Mouse (Mus musculus) heart, embryonic 15.5 days (tissue): ENCODE measurements around the gene Zfp667. TPM values are rescaled to one million over a fixed set of nuclear protein-coding genes. Genes with fewer than 3 reads are reported as not detected.
A peak's percentile ranks its signal among the peaks of the same experiment; 100 is the strongest.

Experiments used
- ATAC-seq: fragments of 200-750 bp; cut with Nextera tagmentation; replicated peaks from 2 replicates; pipeline ENCODE4 v1.8.0; 2017; ENCODE audit warnings: low read depth, moderate TSS enrichment; ENCODE audit not compliant: insufficient number of reproducible peaks, insufficient read depth, low FRiP score
- H3K27ac ChIP-seq: fragments of 300-500 bp; sonication (generic); 2 replicates; pipeline ENCODE4 v1.5.1; 2015; ENCODE audit warnings: mild to moderate bottlenecking, inconsistent platforms
- H3K27me3 ChIP-seq: fragments of 300-500 bp; sonication (generic); 2 replicates; pipeline ENCODE4 v1.6.1; 2015; ENCODE audit warnings: inconsistent platforms
- H3K36me3 ChIP-seq: fragments of 300-500 bp; sonication (generic); 2 replicates; pipeline ENCODE4 v1.6.1; 2015; ENCODE audit warnings: mild to moderate bottlenecking, inconsistent platforms
- H3K4me1 ChIP-seq: fragments of 300-500 bp; sonication (generic); replicated peaks from 2 replicates; pipeline ENCODE4 v1.6.1; 2015; ENCODE audit warnings: inconsistent platforms
- H3K4me2 ChIP-seq: fragments of 300-500 bp; sonication (generic); 2 replicates; pipeline ENCODE4 v1.6.1; 2015; ENCODE audit warnings: inconsistent platforms, mild to moderate bottlenecking, moderate library complexity
- H3K4me3 ChIP-seq: fragments of 300-500 bp; sonication (generic); 2 replicates; pipeline ENCODE4 v1.5.1; 2015; ENCODE audit warnings: mild to moderate bottlenecking, inconsistent platforms
- H3K9ac ChIP-seq: fragments of 300-500 bp; sonication (generic); 2 replicates; pipeline ENCODE4 v1.6.1; 2015; ENCODE audit warnings: mild to moderate bottlenecking, inconsistent platforms
- H3K9me3 ChIP-seq: fragments of 300-500 bp; sonication (generic); replicated peaks from 2 replicates; pipeline ENCODE4 v1.6.1; 2016; ENCODE audit warnings: inconsistent platforms
- WGBS: fragments of 180-500 bp; shearing (Covaris S2); methylation state at CpG from one replicate; pipeline ENCODE4 v1.1.7; 2015; ENCODE audit warnings: mixed read lengths; 5-methylcytosine and 5-hydroxymethylcytosine counted together
- polyA plus RNA-seq: library from polyadenylated mRNA; unstranded; fragments of >200 nt; fragmentation: Nextera tagmentation; extraction: Ambion mirVana; gene quantifications from 2 replicates; pipeline ENCODE4 v1.2.1, GENCODE M21; 2015

Zfp667 gene
- polyA plus RNA-seq, 1 experiment from 2014 or later: 4.1 TPM

DNA sequence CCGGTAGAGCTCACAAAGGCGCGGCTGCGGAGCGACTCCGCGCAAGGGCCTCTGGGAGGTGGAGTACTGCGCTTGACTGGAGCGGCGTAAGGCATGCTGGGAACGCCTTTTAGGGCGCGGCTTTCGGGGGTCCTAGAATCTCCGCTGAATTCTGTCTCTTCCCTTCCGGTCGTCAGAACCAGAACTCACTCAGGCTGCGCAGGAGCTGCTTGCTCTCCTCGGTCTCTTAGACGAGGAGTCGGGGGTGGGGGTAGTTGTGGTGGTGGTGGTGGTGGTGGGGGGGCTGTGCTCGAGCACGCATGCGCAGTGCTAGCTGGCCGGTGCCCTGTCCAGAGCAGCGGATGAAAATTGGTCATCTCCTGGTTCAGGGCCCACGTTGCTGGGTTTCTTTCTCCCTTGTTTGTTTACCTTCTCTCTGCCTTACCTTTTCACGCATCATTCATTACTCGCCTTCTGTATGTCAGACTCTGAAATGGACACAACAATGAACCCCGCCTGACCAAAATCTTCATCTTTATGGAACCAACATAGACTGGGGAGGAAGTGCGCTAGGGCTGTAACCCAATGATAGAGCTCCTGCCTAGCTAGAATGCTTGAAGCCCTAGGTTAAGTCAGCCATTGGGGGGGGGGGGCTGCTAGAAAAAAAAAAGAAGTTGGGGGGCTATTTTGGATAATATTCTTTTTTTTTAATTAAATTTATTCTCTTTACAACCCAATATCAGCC lies 45.0 kb downstream of the Zfp667 start, which contains the start of gene Zfp583:
Zfp583 (minus strand) TSS at position 53 of the 724 bp plus-strand sequence.
- H3K9me3 ChIP-seq: no peaks in the 10 kb centered on the region
- H3K4me3 ChIP-seq: peak within 1 kb of the TSS; percentile 65
- H3K27ac ChIP-seq: peak within 1 kb of the TSS; percentile 79
- no peaks in the 10 kb centered on the region for H3K27me3 ChIP-seq
- ATAC-seq: peak; percentile 90
- H3K4me2 ChIP-seq: peak within 1 kb of the TSS; percentile 69
- H3K4me1 ChIP-seq: peaks cover 11% of the 10 kb centered on the region
- 4% methylated on average over 31 of the region's 31 CpGs for WGBS
- peaks cover 7% of the 10 kb centered on the region; the same call in 1 of the 2 replicates for H3K36me3 ChIP-seq
- peak within 1 kb of the TSS; percentile 74 for H3K9ac ChIP-seq

DNA sequence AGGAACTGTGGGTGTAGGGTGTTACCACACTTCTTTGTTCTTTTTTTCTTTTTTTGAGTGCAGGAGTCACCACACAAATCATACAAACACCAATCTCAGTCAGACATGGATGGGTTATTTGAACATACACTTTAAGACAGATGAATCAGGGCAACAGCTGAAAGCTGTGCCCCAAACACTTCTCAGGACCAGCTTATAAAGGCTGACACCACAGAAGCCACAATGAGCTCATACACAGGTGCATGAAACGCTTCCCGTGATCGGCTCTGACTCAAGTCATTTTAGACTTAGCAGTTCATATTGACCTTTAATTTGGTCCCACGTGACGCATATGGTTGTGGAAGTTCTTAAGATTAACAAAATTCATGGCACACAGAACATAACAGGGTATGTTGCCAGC lies 53.5 kb downstream of the Zfp667 start:
- Histone ChIP-seq H3K9ac (no peak overlapping the region), H3K4me2 (no peak overlapping the region), H3K4me1 (no peaks in the 10 kb centered on the region), H3K9me3 (no peaks in the 10 kb centered on the region), H3K27ac (no peak overlapping the region), H3K27me3 (no peaks in the 10 kb centered on the region), H3K4me3 (no peak overlapping the region), H3K36me3 (no peaks in the 10 kb centered on the region)
- 73% methylated on average over 5 of the region's 5 CpGs for WGBS
- no peak for ATAC-seq

DNA sequence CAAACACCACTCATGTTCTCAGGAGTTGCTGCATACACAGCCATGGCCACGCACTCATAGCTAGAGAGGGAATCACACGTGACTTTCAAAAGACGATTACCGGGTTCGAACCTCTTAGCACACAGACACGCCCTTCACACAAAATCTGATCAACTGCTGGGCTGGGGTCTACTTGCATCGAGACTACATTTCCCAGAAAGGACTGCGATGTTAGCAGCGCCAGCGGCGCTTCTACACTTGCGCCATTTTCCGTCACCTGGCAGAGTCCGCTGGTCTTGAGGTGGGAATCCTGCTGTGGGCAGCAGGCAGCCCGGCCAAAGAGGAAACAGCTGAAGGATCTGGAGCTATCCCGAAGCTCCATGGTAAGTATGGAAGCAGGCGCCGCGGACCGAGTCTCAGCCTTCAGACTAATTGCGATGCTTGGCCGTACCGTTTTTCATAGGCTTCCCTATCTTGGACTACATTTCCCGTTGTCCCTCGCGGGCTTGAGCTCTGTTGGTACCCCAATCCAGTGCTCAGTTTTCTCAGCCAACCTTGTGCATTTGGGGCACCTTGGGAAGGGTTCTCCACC lies 57.2 kb downstream of the Zfp667 start, which contains the start of gene Gm3854:
Gm3854 (plus strand) TSS at position 259 of the 571 bp plus-strand sequence.
- no peaks in the 10 kb centered on the region for H3K36me3 ChIP-seq
- no peaks in the 10 kb centered on the region for H3K4me1 ChIP-seq
- H3K4me2 ChIP-seq: peak within 1 kb of the TSS; percentile 65
- no peaks in the 10 kb centered on the region for H3K27me3 ChIP-seq
- WGBS: under 1% methylated on average over 26 of the region's 26 CpGs
- peak within 1 kb of the TSS; percentile 82 for H3K4me3 ChIP-seq
- peak within 1 kb of the TSS; percentile 56 for H3K9ac ChIP-seq
- peak; percentile 84; the same call in 1 of the 2 replicates for ATAC-seq
- no peaks in the 10 kb centered on the region for H3K9me3 ChIP-seq
- H3K27ac ChIP-seq: no peak within 1 kb of the TSS

DNA sequence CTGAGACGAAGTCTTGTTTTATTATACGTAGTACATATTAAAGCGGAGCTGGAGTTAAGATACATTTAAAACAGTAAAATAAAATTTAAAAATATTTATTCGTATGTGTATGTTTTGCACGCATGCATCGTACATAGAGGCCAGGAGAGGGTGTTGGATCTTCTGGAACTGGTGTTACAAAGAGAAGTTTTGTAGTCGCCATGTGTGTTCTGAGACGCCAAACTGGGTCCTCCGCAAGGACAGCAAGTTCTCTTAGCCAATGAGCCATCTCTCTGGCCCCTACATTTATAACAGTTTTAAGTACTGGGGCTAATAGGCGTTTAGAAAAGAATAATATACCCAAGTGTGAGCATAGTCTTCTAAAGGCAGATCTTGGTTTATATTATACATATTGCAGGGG lies 57.7 kb downstream of the Zfp667 start:
- Histone ChIP-seq H3K9me3 (no peaks in the 10 kb centered on the region), H3K4me1 (no peaks in the 10 kb centered on the region), H3K4me2 (peak overlapping the region; percentile 65), H3K9ac (peak overlapping the region; percentile 56; the same call in 1 of the 2 replicates), H3K27me3 (no peaks in the 10 kb centered on the region), H3K36me3 (no peaks in the 10 kb centered on the region), H3K27ac (no peak overlapping the region), H3K4me3 (peak overlapping the region; percentile 82)
- 32% methylated on average over 10 of the region's 10 CpGs for whole genome bisulfite sequencing
- no peak for ATAC-seq

Other genes with a start within 250 kb of the Zfp667 start
- gene Nlrp4c, start 241.4 kb upstream of the Zfp667 start, polyA plus RNA-seq: not detected in 2 replicates
- gene Zfp787, start 130.6 kb upstream of the Zfp667 start, polyA plus RNA-seq: 19.8 and 25.2 TPM in 2 replicates
- 29.9 and 38.5 TPM in 2 replicates for gene Zfp444, start 114.4 kb upstream of the Zfp667 start, polyA plus RNA-seq
- gene Galp, start 89.5 kb upstream of the Zfp667 start, polyA plus RNA-seq: not detected in 2 replicates
- gene Zscan5b, start 64.3 kb upstream of the Zfp667 start, polyA plus RNA-seq: not detected in 2 replicates
- gene Epp13, start 33.9 kb upstream of the Zfp667 start, polyA plus RNA-seq: not detected in 2 replicates
- gene Zfp583, start 44.7 kb downstream of the Zfp667 start, polyA plus RNA-seq: 3.6 and 4.4 TPM in 2 replicates
- gene Gm3854, start 57.2 kb downstream of the Zfp667 start, polyA plus RNA-seq: 0.73 and 1.3 TPM in 2 replicates
- 1.1 and 1.3 TPM in 2 replicates for gene Zfp78, start 76.7 kb downstream of the Zfp667 start, polyA plus RNA-seq
- gene Zfp28, start 96.7 kb downstream of the Zfp667 start, polyA plus RNA-seq: 8.0 and 8.8 TPM in 2 replicates
- gene Smim17, start 112.1 kb downstream of the Zfp667 start, polyA plus RNA-seq: 0.28 TPM in 1 of 2 replicates, not detected in the other
- gene Gm20715, start 123.7 kb downstream of the Zfp667 start, polyA plus RNA-seq: not detected in 2 replicates
- gene Olfr1344, start 152.1 kb downstream of the Zfp667 start, polyA plus RNA-seq: not detected in 2 replicates
- not detected in 2 replicates for gene Olfr1336, start 169.6 kb downstream of the Zfp667 start, polyA plus RNA-seq
- gene Olfr1346, start 180.5 kb downstream of the Zfp667 start, polyA plus RNA-seq: not detected in 2 replicates
- not detected in 2 replicates for gene Olfr5, start 200.4 kb downstream of the Zfp667 start, polyA plus RNA-seq
- not detected in 2 replicates for gene Olfr1347, start 213.2 kb downstream of the Zfp667 start, polyA plus RNA-seq
- gene Olfr1348, start 222.2 kb downstream of the Zfp667 start, polyA plus RNA-seq: not detected in 2 replicates
- not detected in 2 replicates for gene Olfr1349, start 236.4 kb downstream of the Zfp667 start, polyA plus RNA-seq